20 mouse cellular contexts compared by ENCODE assay signal in the genomic region with DNA sequence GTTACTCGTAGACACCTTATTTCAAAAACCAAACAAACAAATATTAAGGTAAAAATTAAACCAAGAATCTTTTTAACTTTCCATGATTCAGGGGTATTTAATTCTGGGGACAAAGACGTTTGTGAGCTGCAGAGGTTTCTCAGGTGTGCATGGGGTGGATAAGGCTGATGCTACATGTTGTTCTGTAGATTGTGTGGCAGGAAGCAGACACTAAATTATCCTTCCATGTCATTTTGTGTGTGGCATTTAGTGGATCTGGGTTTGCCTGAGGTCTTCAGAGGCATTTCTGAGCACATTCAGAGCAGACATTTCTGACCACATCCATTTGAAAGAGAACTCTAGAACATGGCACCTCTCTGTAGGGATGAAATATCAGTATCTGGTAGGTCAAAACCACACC. TPM values are rescaled to one million over a fixed set of nuclear protein-coding genes. Genes with fewer than 3 reads are reported as not detected.
DNase-seq lines count a peak whose midpoint lies in the region; ATAC-seq and TF ChIP-seq lines count a peak whose summit lies in the region.
"Had no signal": no experiment of that assay in that cellular context is flagged by ENCODE, and none has a peak within 500 bp of the region (broad histone marks: within the 10 kb centered on the region; RNA-seq: fewer than 3 reads in every experiment).

No protein-coding gene starts in this region.

- peak overlapping the region; percentile 89 for H3K27ac ChIP-seq in heart, adult 2 months
- peak overlapping the region; percentile 92 for H3K27ac ChIP-seq in liver, embryonic 11.5 days (ENCODE audit: low read depth, low read length)
- H3K27ac ChIP-seq in brown adipose tissue, adult 24 weeks (replicated peaks; ENCODE audit: low read depth, low read length) = peak overlapping the region; percentile 41
- H3K27ac ChIP-seq in liver, embryonic 16.5 days (ENCODE audit: low read length) = peak overlapping the region; percentile 83
- no peak overlapping the region for H3K27ac ChIP-seq in intestine, embryonic 15.5 days
- no peak overlapping the region for H3K27ac ChIP-seq in midbrain, embryonic 11.5 days (ENCODE audit: low read depth, low read length)
- H3K27ac ChIP-seq: embryonic facial prominence, embryonic 12.5 days; hindbrain, postnatal 0 days; midbrain, embryonic 10.5 days had no signal

- TF ChIP-seq POLR2A in heart, adult 2 months (IDR thresholded peaks at IDR 0.05; ENCODE audit: insufficient read depth, low read depth, low read length) = no peak

- H3K4me2 ChIP-seq in liver, embryonic 11.5 days = peak overlapping the region; percentile 58
- no peak overlapping the region for H3K4me2 ChIP-seq in liver, embryonic 16.5 days (ENCODE audit: low read depth, low read length)
- no peak overlapping the region for H3K4me2 ChIP-seq in intestine, embryonic 15.5 days (replicated peaks)
- no peak overlapping the region for H3K4me2 ChIP-seq in midbrain, embryonic 11.5 days
- H3K4me2 ChIP-seq: embryonic facial prominence, embryonic 12.5 days; limb, embryonic 15.5 days; neural tube, embryonic 13.5 days had no signal

- H3K27me3 ChIP-seq in heart, adult 2 months (ENCODE audit: control insufficient read depth, insufficient read depth, low read length) = no peaks in the 10 kb centered on the region
- no peaks in the 10 kb centered on the region for H3K27me3 ChIP-seq in liver, embryonic 11.5 days (replicated peaks; ENCODE audit: control insufficient read depth, insufficient read depth, low read length)
- no peaks in the 10 kb centered on the region for H3K27me3 ChIP-seq in liver, embryonic 16.5 days (ENCODE audit: control insufficient read depth, insufficient read depth, low read depth, low read length)
- no peaks in the 10 kb centered on the region for H3K27me3 ChIP-seq in intestine, embryonic 15.5 days (replicated peaks)
- H3K27me3 ChIP-seq in midbrain, embryonic 11.5 days (ENCODE audit: control insufficient read depth, insufficient read depth, low read length) = no peaks in the 10 kb centered on the region
- H3K27me3 ChIP-seq: embryonic facial prominence, embryonic 12.5 days; limb, embryonic 15.5 days; neural tube, embryonic 13.5 days; Patski had no signal

- peaks cover 35% of the 10 kb centered on the region for H3K36me3 ChIP-seq in heart, adult 2 months (ENCODE audit: control insufficient read depth, insufficient read depth, low read length)
- no peaks in the 10 kb centered on the region for H3K36me3 ChIP-seq in liver, embryonic 11.5 days (ENCODE audit: control insufficient read depth, insufficient read depth, low read length)
- H3K36me3 ChIP-seq in liver, embryonic 16.5 days (ENCODE audit: control insufficient read depth, insufficient read depth) = no peaks in the 10 kb centered on the region
- H3K36me3 ChIP-seq in intestine, embryonic 15.5 days = no peaks in the 10 kb centered on the region
- H3K36me3 ChIP-seq in midbrain, embryonic 11.5 days (ENCODE audit: control insufficient read depth, insufficient read depth, low read length) = no peaks in the 10 kb centered on the region
- H3K36me3 ChIP-seq: embryonic facial prominence, embryonic 12.5 days; limb, embryonic 15.5 days; neural tube, embryonic 13.5 days had no signal

- peaks cover 2% of the 10 kb centered on the region for H3K79me2 ChIP-seq in heart, adult 2 months (replicated peaks; ENCODE audit: control insufficient read depth, insufficient read depth, low read length)

- H3K9ac ChIP-seq in heart, adult 2 months (ENCODE audit: low read depth, low read length) = no peak overlapping the region
- 0 out of 2 replicates have a peak overlapping the region, but pooled peaks have one; percentile 14 for H3K9ac ChIP-seq in liver, embryonic 11.5 days (ENCODE audit: low read depth, low read length)
- no peak overlapping the region for H3K9ac ChIP-seq in liver, embryonic 16.5 days (ENCODE audit: low read depth, low read length)
- no peak overlapping the region for H3K9ac ChIP-seq in intestine, embryonic 15.5 days
- no peak overlapping the region for H3K9ac ChIP-seq in midbrain, embryonic 11.5 days (ENCODE audit: low read length)
- H3K9ac ChIP-seq: embryonic facial prominence, embryonic 12.5 days; limb, embryonic 15.5 days; neural tube, embryonic 13.5 days had no signal

- no peak for ATAC-seq in liver, embryonic 11.5 days (replicated peaks; ENCODE audit: low FRiP score)
- ATAC-seq in liver, embryonic 16.5 days (ENCODE audit: low read depth) = no peak
- ATAC-seq in intestine, embryonic 15.5 days = no peak
- no peak for ATAC-seq in midbrain, embryonic 11.5 days (ENCODE audit: low FRiP score)
- ATAC-seq: forebrain, embryonic 16.5 days; hindbrain, postnatal 0 days; Patski had no signal

- H3K9me3 ChIP-seq in liver, embryonic 11.5 days (ENCODE audit: control insufficient read depth, low read length) = no peaks in the 10 kb centered on the region
- no peaks in the 10 kb centered on the region for H3K9me3 ChIP-seq in liver, embryonic 16.5 days (replicated peaks; ENCODE audit: control insufficient read depth, low read length)
- no peaks in the 10 kb centered on the region for H3K9me3 ChIP-seq in intestine, embryonic 15.5 days
- no peaks in the 10 kb centered on the region for H3K9me3 ChIP-seq in midbrain, embryonic 11.5 days (ENCODE audit: control insufficient read depth, low read length)
- H3K9me3 ChIP-seq: embryonic facial prominence, embryonic 12.5 days; limb, embryonic 15.5 days; midbrain, embryonic 10.5 days; neural tube, embryonic 13.5 days had no signal

- H3K4me3 ChIP-seq in heart, adult 2 months = no peak overlapping the region
- no peak overlapping the region for H3K4me3 ChIP-seq in liver, embryonic 11.5 days (ENCODE audit: low read depth, low read length)
- H3K4me3 ChIP-seq in brown adipose tissue, adult 24 weeks (ENCODE audit: insufficient read depth, low read depth, low read length) = no peak overlapping the region
- H3K4me3 ChIP-seq in liver, embryonic 16.5 days (ENCODE audit: low read depth, low read length) = no peak overlapping the region
- no peak overlapping the region for H3K4me3 ChIP-seq in intestine, embryonic 15.5 days (replicated peaks)
- H3K4me3 ChIP-seq in midbrain, embryonic 11.5 days (ENCODE audit: low read depth, low read length) = no peak overlapping the region
- H3K4me3 ChIP-seq: embryonic facial prominence, embryonic 12.5 days; limb, embryonic 15.5 days; midbrain, embryonic 10.5 days; neural tube, embryonic 13.5 days had no signal

- intact Hi-C loops in heart, adult 2 months (cut with DNase I) = loop anchor here (5.0 kb wide), 1 partner anchor 34 kb away; no protein-coding TSS in a partner anchor
- intact Hi-C loops in heart, postnatal 36 days (cut with DNase I) = no loop called here

- TF ChIP-seq EP300 in heart, adult 2 months (IDR thresholded peaks at IDR 0.05; ENCODE audit: insufficient read depth, low read depth, low read length) = no peak

- no peak for TF ChIP-seq CTCF in heart, adult 2 months (IDR thresholded peaks at IDR 0.05)

- peaks cover 31% of the 10 kb centered on the region for H3K4me1 ChIP-seq in heart, adult 2 months (ENCODE audit: control insufficient read depth, insufficient read depth, low read length)
- peaks cover 48% of the 10 kb centered on the region for H3K4me1 ChIP-seq in liver, embryonic 11.5 days (replicated peaks; ENCODE audit: control insufficient read depth, insufficient read depth, low read length)
- peaks cover 30% of the 10 kb centered on the region for H3K4me1 ChIP-seq in brown adipose tissue, adult 24 weeks (ENCODE audit: control insufficient read depth, insufficient read depth, insufficient read length, low read length)
- H3K4me1 ChIP-seq in liver, embryonic 16.5 days (ENCODE audit: control insufficient read depth, low read depth, low read length) = peaks cover 64% of the 10 kb centered on the region
- peaks cover 7% of the 10 kb centered on the region; the same call in 1 of the 2 replicates for H3K4me1 ChIP-seq in intestine, embryonic 15.5 days (replicated peaks)
- H3K4me1 ChIP-seq in midbrain, embryonic 11.5 days (ENCODE audit: control insufficient read depth, insufficient read depth, low read length) = no peaks in the 10 kb centered on the region; the same call in 1 of the 2 replicates

- 82% methylated on average over 2 of the region's 2 CpGs for WGBS in heart, adult 2 months
- 70% methylated on average over 2 of the region's 2 CpGs for WGBS in liver, embryonic 11.5 days
- 50% methylated on average over 2 of the region's 2 CpGs for WGBS in liver, embryonic 16.5 days (ENCODE audit: insufficient replicate concordance)
- WGBS in intestine, embryonic 15.5 days = 87% methylated on average over 2 of the region's 2 CpGs
- 90% methylated on average over 2 of the region's 2 CpGs for WGBS in midbrain, embryonic 11.5 days

- no peak for DNase-seq in heart, adult 2 months
- no peak for DNase-seq in heart, postnatal 36 days
- DNase-seq in liver, embryonic 11.5 days (ENCODE audit: low spot score) = no peak
- DNase-seq in liver = no peak
- no peak for DNase-seq in midbrain, embryonic 11.5 days (ENCODE audit: low spot score, missing footprints)
- DNase-seq: adrenal gland, postnatal 25 days; cerebellum, adult 9-10 months; kidney, adult 2 months; right cerebral cortex, postnatal 14 days; thymus, postnatal 4 days had no signal

RNA-seq across cellular contexts. Expression of a gene that starts 52.9 kb away (rescaled TPM):
- total RNA-seq in heart, adult 2 months (2021) = 10 to 100 TPM; 38.9 to 50.5 TPM
- polyA plus RNA-seq in heart, adult 2 months (2012; rRNA removed) = 25.2 and 44.5 TPM in 2 replicates
- total RNA-seq in heart, postnatal 36 days (2021) = 10 to 100 TPM; 45.2 to 48.6 TPM
- 65.0 and 69.0 TPM in 2 replicates for polyA plus RNA-seq in liver, embryonic 11.5 days (2014; fragmentation: Nextera tagmentation; extraction: Ambion mirVana)
- 40.1 and 40.8 TPM in 2 replicates for polyA plus RNA-seq in brown adipose tissue, adult 24 weeks (2012; ENCODE audit: insufficient read depth, insufficient read length, missing spikeins)
- polyA plus RNA-seq in liver, embryonic 16.5 days (2015; fragmentation: Nextera tagmentation; extraction: Ambion mirVana) = 26.2 and 28.4 TPM in 2 replicates
- polyA plus RNA-seq in intestine, embryonic 15.5 days (2015; fragmentation: Nextera tagmentation; extraction: Ambion mirVana) = 119 and 133 TPM in 2 replicates
- polyA plus RNA-seq in midbrain, embryonic 11.5 days (2014; fragmentation: Nextera tagmentation; extraction: Ambion mirVana) = 49.7 and 53.8 TPM in 2 replicates

Comparison
In these comparisons a context has a peak if more than half of its experiments do, and no peak if none do; other contexts are left out.
1. H3K27ac ChIP-seq: peak in heart, adult 2 months (single experiment), liver, embryonic 11.5 days (single experiment), brown adipose tissue, adult 24 weeks (single experiment) and liver, embryonic 16.5 days (single experiment); none in intestine, embryonic 15.5 days (single experiment) and midbrain, embryonic 11.5 days (single experiment).